Mouse (Mus musculus) embryo, embryonic 10.5 days (tissue): ENCODE results near the gene Bad.
"Not testable (repeated sequence)": the region's sequence is repeated elsewhere in the genome, so short reads cannot be mapped to it uniquely, and the experiment has no call there.

Experiments
- DNase-seq: peaks from one replicate; pipeline ENCODE4 v3.0.0-alpha.2; 2015; ENCODE audit warnings: low spot score

The Bad gene

GRCm38 (mm10) chr19:6941372-6942248, at the start of gene Bad:
Bad (plus strand) TSS chr19:6941861.
- peak; percentile 95 for DNase-seq

- no peak for DNase-seq
These were observed 49.1 kb upstream of the Bad start for GRCm38 (mm10) chr19:6892512-6892911.

GRCm38 (mm10) chr19:6893731-6894451, 47.8 kb upstream of the Bad start:
- DNase-seq, result no peak

GRCm38 (mm10) chr19:6895608-6896305, 45.9 kb upstream of the Bad start:
- DNase-seq, result not testable (repeated sequence)

GRCm38 (mm10) chr19:6899641-6900040, 42.0 kb upstream of the Bad start:
- DNase-seq, result no peak

- no peak for DNase-seq
These were observed 38.6 kb upstream of the Bad start for GRCm38 (mm10) chr19:6903031-6903430.

- no peak for DNase-seq
These were observed 36.8 kb upstream of the Bad start for GRCm38 (mm10) chr19:6904846-6905245.

- DNase-seq, result no peak
These were observed 36.0 kb upstream of the Bad start for GRCm38 (mm10) chr19:6905498-6906159.

GRCm38 (mm10) chr19:6906199-6906598, 35.5 kb upstream of the Bad start:
- DNase-seq, result no peak

- DNase-seq, result no peak
These were observed 34.6 kb upstream of the Bad start for GRCm38 (mm10) chr19:6907094-6907493.

GRCm38 (mm10) chr19:6907811-6908540, 33.7 kb upstream of the Bad start:
- no peak for DNase-seq

- DNase-seq, result no peak
These were observed 32.6 kb upstream of the Bad start for GRCm38 (mm10) chr19:6909021-6909420.

- DNase-seq, result peak; percentile 97
These were observed 32.0 kb upstream of the Bad start, which contains the start of the genes Trmt112 and Prdx5 for GRCm38 (mm10) chr19:6909507-6910289. Trmt112 (plus strand) TSS chr19:6909698. Prdx5 (minus strand) TSS chr19:6910106.

- DNase-seq, result peak; percentile 78
These were observed 31.4 kb upstream of the Bad start for GRCm38 (mm10) chr19:6910306-6910705.

GRCm38 (mm10) chr19:6911101-6912074, 30.3 kb upstream of the Bad start:
- no peak for DNase-seq

- DNase-seq, result no peak
These were observed 29.3 kb upstream of the Bad start for GRCm38 (mm10) chr19:6912205-6912970.

- DNase-seq, result no peak
These were observed 28.6 kb upstream of the Bad start for GRCm38 (mm10) chr19:6913036-6913435.

- DNase-seq, result no peak
These were observed 27.7 kb upstream of the Bad start for GRCm38 (mm10) chr19:6913991-6914390.
